Mouse (Mus musculus) heart, embryonic 13.5 days (tissue): Measurements from ENCODE around the gene Wrap73. TPM values are rescaled to one million over a fixed set of nuclear protein-coding genes. Genes with fewer than 3 reads are reported as not detected.

ENCODE experiments used
- ATAC-seq: fragments of 200-750 bp; cut with Nextera tagmentation; 2 replicates; pipeline ENCODE4 v1.8.0; 2017; ENCODE audit warnings: moderate TSS enrichment; ENCODE audit not compliant: insufficient number of reproducible peaks, low FRiP score, low TSS enrichment; ENCODE audit errors: extremely low read depth
- H3K27ac ChIP-seq: fragments of 300-500 bp; sonication (generic); replicated peaks from 2 replicates; pipeline ENCODE4 v1.5.1; 2015; ENCODE audit warnings: moderate library complexity, mild to moderate bottlenecking, inconsistent platforms
- H3K27me3 ChIP-seq: fragments of 300-500 bp; sonication (generic); replicated peaks from 2 replicates; pipeline ENCODE4 v1.6.1; 2015; ENCODE audit warnings: mild to moderate bottlenecking, inconsistent platforms
- H3K36me3 ChIP-seq: fragments of 300-500 bp; sonication (generic); 2 replicates; pipeline ENCODE4 v1.6.1; 2015; ENCODE audit warnings: mild to moderate bottlenecking, inconsistent platforms
- H3K4me1 ChIP-seq: fragments of 300-500 bp; sonication (generic); 2 replicates; pipeline ENCODE4 v1.6.1; 2015; ENCODE audit warnings: inconsistent platforms
- H3K4me2 ChIP-seq: fragments of 300-500 bp; sonication (generic); 2 replicates; pipeline ENCODE4 v1.6.1; 2015; ENCODE audit warnings: inconsistent platforms, mild to moderate bottlenecking, moderate library complexity
- H3K4me3 ChIP-seq: fragments of 300-500 bp; sonication (generic); 2 replicates; pipeline ENCODE4 v1.5.1; 2015; ENCODE audit warnings: moderate library complexity, mild to moderate bottlenecking, inconsistent platforms
- H3K9ac ChIP-seq: fragments of 300-500 bp; sonication (generic); 2 replicates; pipeline ENCODE4 v1.6.1; 2015; ENCODE audit warnings: inconsistent platforms, mild to moderate bottlenecking, moderate library complexity
- H3K9me3 ChIP-seq: fragments of 300-500 bp; sonication (generic); 2 replicates; pipeline ENCODE4 v1.6.1; 2016; ENCODE audit warnings: inconsistent platforms
- WGBS: fragments of 180-500 bp; shearing (Covaris S2); methylation state at CpG from one replicate; pipeline ENCODE4 v1.1.7; 2015; ENCODE audit warnings: mixed read lengths; 5-methylcytosine and 5-hydroxymethylcytosine counted together
- polyA plus RNA-seq: library from polyadenylated mRNA; unstranded; fragments of >200 nt; fragmentation: Nextera tagmentation; extraction: Ambion mirVana; gene quantifications from 2 replicates; pipeline ENCODE4 v1.2.1, GENCODE M21; 2015

The Wrap73 gene
- polyA plus RNA-seq, 1 experiment from 2014 or later: 22.6 TPM

- H3K27ac ChIP-seq: peak overlapping the region; percentile 75
- H3K9ac ChIP-seq: 0 out of 2 replicates have a peak overlapping the region, but pooled peaks have one; percentile 50
- H3K27me3 ChIP-seq: 0 out of 2 replicates have a peak, but pooled peaks cover 3% of the 10 kb centered on the region
- no peak for ATAC-seq
- WGBS: 7% methylated on average over 5 of the region's 5 CpGs
- no peak overlapping the region for H3K4me2 ChIP-seq
- H3K4me3 ChIP-seq: no peak overlapping the region
- H3K4me1 ChIP-seq: peaks cover 45% of the 10 kb centered on the region
- no peaks in the 10 kb centered on the region for H3K36me3 ChIP-seq
- no peaks in the 10 kb centered on the region for H3K9me3 ChIP-seq
Observed at GRCm38 (mm10) chr4:154214075-154214474, 71.9 kb downstream of the Wrap73 start.

Other genes starting within 250 kb of the Wrap73 start
- 46.0 and 51.7 TPM in 2 replicates for gene A430005L14Rik, start 185.1 kb upstream of the Wrap73 start, polyA plus RNA-seq
- 7.6 and 9.1 TPM in 2 replicates for gene Dffb, start 167.2 kb upstream of the Wrap73 start, polyA plus RNA-seq
- 12.9 TPM in 2 replicates for gene Cep104, start 167.2 kb upstream of the Wrap73 start, polyA plus RNA-seq
- 13.3 and 13.9 TPM in 2 replicates for gene Lrrc47, start 130.6 kb upstream of the Wrap73 start, polyA plus RNA-seq
- 68.2 and 74.7 TPM in 2 replicates for gene Smim1, start 116.1 kb upstream of the Wrap73 start, polyA plus RNA-seq
- gene Ccdc27, start 99.7 kb upstream of the Wrap73 start, polyA plus RNA-seq: not detected in 2 replicates
- gene Trp73, start 2.2 kb upstream of the Wrap73 start, polyA plus RNA-seq: 0.07 and 0.10 TPM in 2 replicates
- 119 and 121 TPM in 2 replicates for gene Tprgl, start 18.3 kb downstream of the Wrap73 start, polyA plus RNA-seq
- gene Megf6, start 28.4 kb downstream of the Wrap73 start, polyA plus RNA-seq: 25.9 and 28.4 TPM in 2 replicates
- 2.3 and 2.5 TPM in 2 replicates for gene Arhgef16, start 159.3 kb downstream of the Wrap73 start, polyA plus RNA-seq
- not detected in 2 replicates for gene B230104I21Rik, start 193.8 kb downstream of the Wrap73 start, polyA plus RNA-seq